Mouse (Mus musculus): Measurements from ENCODE around the gene Rnf40. TPM values are rescaled to one million over a fixed set of nuclear protein-coding genes. Genes with fewer than 3 reads are reported as not detected.

Gene Rnf40
- total and polyA plus RNA-seq, 3 experiments, result 38.2 to 55.8 (median 50.3) TPM

DNA sequence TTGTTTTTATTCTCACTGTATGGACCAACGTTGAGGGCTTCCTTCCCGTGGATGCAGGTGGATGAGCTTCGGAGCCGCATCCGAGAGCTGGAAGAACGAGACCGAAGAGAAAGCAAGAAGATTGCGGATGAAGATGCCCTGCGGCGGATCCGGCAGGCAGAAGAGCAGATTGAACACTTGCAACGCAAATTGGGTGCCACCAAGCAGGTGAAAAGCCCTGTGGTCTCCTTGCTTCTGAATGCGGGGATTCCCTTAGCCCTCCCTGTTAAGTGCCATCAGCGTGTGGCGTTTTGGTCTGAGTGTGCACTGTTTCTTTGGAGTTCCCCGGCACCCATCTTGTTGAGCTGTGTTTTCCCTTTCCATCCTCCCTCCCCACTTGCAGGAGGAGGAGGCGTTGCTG, 8.2 kb downstream of the Rnf40 start:
- TF ChIP-seq POLR2AphosphoS5 (IDR thresholded peaks at IDR 0.05; ENCODE audit: insufficient replicate concordance, low read depth, low read length) (no peak), TAL1 (conservative IDR thresholded peaks at IDR 0.05; ENCODE audit: low read depth, low read length) (no peak), GATA2 (IDR thresholded peaks at IDR 0.05; ENCODE audit: borderline replicate concordance, low read depth, low read length) (no peak), CTCF (IDR thresholded peaks at IDR 0.05; ENCODE audit: low read depth, low read length) (no peak), GATA1 (IDR thresholded peaks at IDR 0.05; ENCODE audit: borderline replicate concordance, low read length) (no peak)
- no peak for ATAC-seq (ENCODE audit: extremely low read depth, insufficient number of reproducible peaks, low FRiP score, poor library complexity, severe bottlenecking)
- H3K4me3 ChIP-seq (ENCODE audit: low read depth, low read length), result no peak overlapping the region
- peaks cover 100% of the 10 kb centered on the region for H3K36me3 ChIP-seq (replicated peaks)
- no peaks in the 10 kb centered on the region for H3K9me3 ChIP-seq (replicated peaks)
- H3K27me3 ChIP-seq (ENCODE audit: insufficient read depth, low read length), result no peaks in the 10 kb centered on the region
- no peak for DNase-seq (ENCODE audit: low spot score)
- H3K4me1 ChIP-seq (ENCODE audit: insufficient read depth, low read depth, low read length), result peaks cover 7% of the 10 kb centered on the region

DNA sequence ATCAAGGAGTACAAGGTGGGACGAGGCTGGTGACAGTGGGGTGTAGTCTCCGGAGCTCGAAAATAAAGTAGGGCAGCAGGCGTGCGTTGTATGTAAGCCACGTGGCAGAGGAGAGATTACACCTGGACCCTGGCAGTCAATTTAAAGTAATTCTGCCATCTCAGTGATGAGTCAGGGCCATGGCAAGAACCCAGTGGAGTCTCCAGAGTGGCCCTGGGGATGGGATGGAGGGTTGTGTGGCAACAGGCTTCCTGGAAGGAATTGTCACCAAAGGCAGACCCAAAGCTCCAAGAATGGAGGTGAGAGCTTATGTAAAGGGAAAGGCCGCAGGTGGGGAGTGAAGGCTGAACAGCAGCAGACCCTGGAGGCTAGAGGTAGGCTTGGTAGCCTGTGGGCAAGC, 12.0 kb downstream of the Rnf40 start:
- H3K27me3 ChIP-seq (ENCODE audit: insufficient read depth, low read length), result no peaks in the 10 kb centered on the region
- H3K9me3 ChIP-seq (replicated peaks), result no peaks in the 10 kb centered on the region
- no peaks in the 10 kb centered on the region; the same call in 1 of the 2 replicates for H3K4me1 ChIP-seq (ENCODE audit: insufficient read depth, low read depth, low read length)
- DNase-seq (ENCODE audit: low spot score) (no peak), ATAC-seq (ENCODE audit: extremely low read depth, insufficient number of reproducible peaks, low FRiP score, poor library complexity, severe bottlenecking) (no peak)
- H3K4me3 ChIP-seq (ENCODE audit: low read depth, low read length), result no peak overlapping the region
- peaks cover 97% of the 10 kb centered on the region for H3K36me3 ChIP-seq (replicated peaks)
- TF ChIP-seq POLR2AphosphoS5 (IDR thresholded peaks at IDR 0.05; ENCODE audit: insufficient replicate concordance, low read depth, low read length) (no peak), TAL1 (conservative IDR thresholded peaks at IDR 0.05; ENCODE audit: low read depth, low read length) (no peak), CTCF (IDR thresholded peaks at IDR 0.05; ENCODE audit: low read depth, low read length) (no peak)

DNA sequence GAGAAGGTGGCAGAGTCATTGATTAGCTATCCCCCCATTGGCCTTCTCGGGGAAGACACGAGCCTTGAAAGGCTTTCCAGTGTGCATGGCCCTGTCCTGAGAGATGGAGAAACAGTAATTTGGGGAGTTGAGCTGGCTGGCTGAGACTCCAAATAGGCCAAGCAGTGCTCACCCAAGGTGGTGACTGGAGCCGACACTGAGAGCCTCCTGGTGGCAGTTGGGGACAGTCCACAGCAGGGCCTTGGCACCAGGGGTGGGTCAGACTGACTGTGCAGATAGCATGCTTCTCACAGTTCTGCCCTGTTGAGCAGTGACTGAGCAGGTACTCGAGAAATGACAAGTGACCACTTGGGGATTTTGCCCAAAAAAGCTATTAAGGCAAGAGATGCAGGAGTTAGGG, 13.2 kb downstream of the Rnf40 start:
- H3K36me3 ChIP-seq (replicated peaks), result peaks cover 92% of the 10 kb centered on the region
- no peaks in the 10 kb centered on the region for H3K9me3 ChIP-seq (replicated peaks)
- no peak overlapping the region for H3K4me3 ChIP-seq (ENCODE audit: low read depth, low read length)
- H3K27me3 ChIP-seq (ENCODE audit: insufficient read depth, low read length), result no peaks in the 10 kb centered on the region
- TF ChIP-seq CTCF (IDR thresholded peaks at IDR 0.05; ENCODE audit: low read depth, low read length) (no peak), POLR2AphosphoS5 (IDR thresholded peaks at IDR 0.05; ENCODE audit: insufficient replicate concordance, low read depth, low read length) (no peak), GATA2 (IDR thresholded peaks at IDR 0.05; ENCODE audit: borderline replicate concordance, low read depth, low read length) (no peak)
- ATAC-seq (ENCODE audit: extremely low read depth, insufficient number of reproducible peaks, low FRiP score, poor library complexity, severe bottlenecking) (no peak), DNase-seq (ENCODE audit: low spot score) (no peak)
- H3K4me1 ChIP-seq (ENCODE audit: insufficient read depth, low read depth, low read length), result no peaks in the 10 kb centered on the region; the same call in 1 of the 2 replicates

DNA sequence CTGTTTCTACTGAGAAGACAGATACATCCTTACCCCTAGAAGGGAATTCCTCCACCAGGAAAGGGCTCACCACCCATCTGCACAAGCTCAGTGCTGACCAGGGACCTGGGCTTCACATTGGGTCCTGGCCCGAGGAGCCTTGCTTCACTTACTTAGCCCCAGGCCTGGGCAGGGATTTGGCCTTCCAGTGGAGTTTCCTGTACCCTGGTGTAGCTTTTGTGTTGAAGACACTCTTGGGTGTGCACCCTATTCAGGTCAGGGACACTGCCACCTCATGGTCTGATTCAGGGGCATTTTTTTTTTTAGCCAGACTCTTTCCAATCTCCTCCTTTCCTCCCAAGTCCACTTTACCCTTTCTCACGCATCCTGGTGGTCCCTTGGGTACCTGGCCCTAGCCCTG, 14.3 kb downstream of the Rnf40 start:
- DNase-seq (ENCODE audit: low spot score) (no peak), ATAC-seq (ENCODE audit: extremely low read depth, insufficient number of reproducible peaks, low FRiP score, poor library complexity, severe bottlenecking) (no peak)
- Histone ChIP-seq H3K36me3 (replicated peaks) (peaks cover 88% of the 10 kb centered on the region), H3K9me3 (replicated peaks) (no peaks in the 10 kb centered on the region), H3K4me3 (ENCODE audit: low read depth, low read length) (no peak overlapping the region), H3K27me3 (ENCODE audit: insufficient read depth, low read length) (no peaks in the 10 kb centered on the region; the same call in 1 of the 2 replicates), H3K4me1 (ENCODE audit: insufficient read depth, low read depth, low read length) (peaks cover 4% of the 10 kb centered on the region; the same call in 1 of the 2 replicates)
- TF ChIP-seq TAL1 (conservative IDR thresholded peaks at IDR 0.05; ENCODE audit: low read depth, low read length), result no peak

DNA sequence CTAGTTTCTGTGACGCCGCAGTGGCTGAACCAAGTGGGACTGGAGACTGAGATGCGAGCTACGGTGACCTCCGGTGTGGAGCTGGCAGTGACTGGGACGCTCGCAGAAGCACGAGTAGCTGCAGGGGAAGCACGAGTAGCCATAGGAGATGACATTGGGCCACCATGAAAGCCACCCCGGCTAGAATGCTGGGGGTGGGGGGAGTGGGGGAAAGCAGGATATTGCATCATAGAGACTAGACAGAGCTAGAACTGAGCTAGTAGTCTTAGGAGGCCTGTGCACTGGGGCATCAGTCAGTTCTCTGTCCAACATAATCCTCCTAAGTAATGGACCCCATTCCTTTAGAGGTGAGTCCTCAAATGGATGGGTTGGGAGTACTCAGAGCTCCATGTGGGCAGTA, 15.7 kb downstream of the Rnf40 start:
- DNase-seq (ENCODE audit: low spot score), result no peak
- Histone ChIP-seq H3K4me1 (ENCODE audit: insufficient read depth, low read depth, low read length) (peaks cover 4% of the 10 kb centered on the region; the same call in 1 of the 2 replicates), H3K4me3 (ENCODE audit: low read depth, low read length) (no peak overlapping the region), H3K9me3 (replicated peaks) (no peaks in the 10 kb centered on the region), H3K36me3 (replicated peaks) (peaks cover 86% of the 10 kb centered on the region), H3K27me3 (ENCODE audit: insufficient read depth, low read length) (peaks cover 5% of the 10 kb centered on the region; the same call in 1 of the 2 replicates)
- ATAC-seq (ENCODE audit: extremely low read depth, insufficient number of reproducible peaks, low FRiP score, poor library complexity, severe bottlenecking), result no peak
- TF ChIP-seq CTCF (IDR thresholded peaks at IDR 0.05; ENCODE audit: low read depth, low read length) (no peak), GATA1 (IDR thresholded peaks at IDR 0.05; ENCODE audit: borderline replicate concordance, low read length) (no peak), GATA2 (IDR thresholded peaks at IDR 0.05; ENCODE audit: borderline replicate concordance, low read depth, low read length) (no peak), TAL1 (conservative IDR thresholded peaks at IDR 0.05; ENCODE audit: low read depth, low read length) (no peak), POLR2AphosphoS5 (IDR thresholded peaks at IDR 0.05; ENCODE audit: insufficient replicate concordance, low read depth, low read length) (no peak)

DNA sequence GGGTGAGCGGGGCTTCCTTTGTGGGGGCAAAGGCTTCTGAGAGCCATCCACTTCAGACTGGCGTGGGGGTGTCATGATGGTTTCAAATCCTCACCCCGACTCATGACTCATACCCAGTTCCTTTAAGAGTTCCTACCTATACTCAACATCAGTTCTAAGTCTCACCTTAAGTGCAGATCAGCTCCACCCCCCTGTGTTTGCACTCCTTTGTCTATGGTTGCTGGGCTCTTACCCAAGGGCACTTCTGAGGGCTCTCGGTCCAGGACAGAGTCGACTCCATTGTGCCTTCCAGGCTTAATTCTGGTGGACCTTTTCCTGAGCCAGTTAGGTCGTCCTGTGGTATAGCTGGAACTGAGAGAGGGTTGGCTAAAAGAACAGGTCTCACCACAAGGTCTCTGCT, 18.6 kb downstream of the Rnf40 start:
- peaks cover 22% of the 10 kb centered on the region; the same call in 1 of the 2 replicates for H3K27me3 ChIP-seq (ENCODE audit: insufficient read depth, low read length)
- peaks cover 5% of the 10 kb centered on the region for H3K9me3 ChIP-seq (replicated peaks)
- H3K4me3 ChIP-seq (ENCODE audit: low read depth, low read length), result no peak overlapping the region
- DNase-seq (ENCODE audit: low spot score), result no peak
- no peak for ATAC-seq (ENCODE audit: extremely low read depth, insufficient number of reproducible peaks, low FRiP score, poor library complexity, severe bottlenecking)
- peaks cover 4% of the 10 kb centered on the region; the same call in 1 of the 2 replicates for H3K4me1 ChIP-seq (ENCODE audit: insufficient read depth, low read depth, low read length)
- H3K36me3 ChIP-seq (replicated peaks), result peaks cover 84% of the 10 kb centered on the region
- TF ChIP-seq GATA1 (IDR thresholded peaks at IDR 0.05; ENCODE audit: borderline replicate concordance, low read length) (no peak), CTCF (IDR thresholded peaks at IDR 0.05; ENCODE audit: low read depth, low read length) (no peak), GATA2 (IDR thresholded peaks at IDR 0.05; ENCODE audit: borderline replicate concordance, low read depth, low read length) (no peak), POLR2AphosphoS5 (IDR thresholded peaks at IDR 0.05; ENCODE audit: insufficient replicate concordance, low read depth, low read length) (no peak), TAL1 (conservative IDR thresholded peaks at IDR 0.05; ENCODE audit: low read depth, low read length) (no peak)

DNA sequence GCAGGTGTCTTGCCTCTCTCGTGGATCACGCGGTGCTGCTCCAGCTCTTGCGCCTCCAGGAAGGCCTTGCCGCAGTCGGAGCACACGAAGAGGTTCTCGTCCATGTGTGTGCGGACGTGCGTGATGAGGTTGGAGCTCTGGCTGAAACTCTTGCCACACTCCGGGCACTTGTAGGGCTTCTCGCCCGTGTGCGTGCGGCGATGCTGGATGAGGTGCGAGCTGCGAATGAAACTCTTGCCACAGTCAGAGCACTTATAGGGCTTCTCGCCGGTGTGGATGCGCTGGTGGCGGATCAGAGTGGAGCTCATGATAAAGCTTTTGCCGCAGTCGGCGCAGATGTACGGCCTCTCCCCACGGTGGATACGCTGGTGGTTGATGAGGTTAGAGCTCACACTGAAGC, 22.4 kb downstream of the Rnf40 start:
- Histone ChIP-seq H3K9me3 (replicated peaks) (peaks cover 8% of the 10 kb centered on the region), H3K36me3 (replicated peaks) (peaks cover 60% of the 10 kb centered on the region), H3K4me1 (ENCODE audit: insufficient read depth, low read depth, low read length) (peaks cover 16% of the 10 kb centered on the region), H3K27me3 (ENCODE audit: insufficient read depth, low read length) (peaks cover 24% of the 10 kb centered on the region; the same call in 1 of the 2 replicates), H3K4me3 (ENCODE audit: low read depth, low read length) (no peak overlapping the region)
- DNase-seq (ENCODE audit: low spot score), result no peak
- TF ChIP-seq TAL1 (conservative IDR thresholded peaks at IDR 0.05; ENCODE audit: low read depth, low read length) (no peak), CTCF (IDR thresholded peaks at IDR 0.05; ENCODE audit: low read depth, low read length) (no peak), GATA2 (IDR thresholded peaks at IDR 0.05; ENCODE audit: borderline replicate concordance, low read depth, low read length) (no peak), POLR2AphosphoS5 (IDR thresholded peaks at IDR 0.05; ENCODE audit: insufficient replicate concordance, low read depth, low read length) (no peak), GATA1 (IDR thresholded peaks at IDR 0.05; ENCODE audit: borderline replicate concordance, low read length) (no peak)
- ATAC-seq (ENCODE audit: extremely low read depth, insufficient number of reproducible peaks, low FRiP score, poor library complexity, severe bottlenecking), result no peak
